Mouse (Mus musculus): ENCODE data around the gene Tmem132d. TPM values are rescaled to one million over a fixed set of nuclear protein-coding genes. Genes with fewer than 3 reads are reported as not detected.

Gene Tmem132d
- polyA plus RNA-seq, 1 experiment from 2014 or later: 0.02 TPM

DNA sequence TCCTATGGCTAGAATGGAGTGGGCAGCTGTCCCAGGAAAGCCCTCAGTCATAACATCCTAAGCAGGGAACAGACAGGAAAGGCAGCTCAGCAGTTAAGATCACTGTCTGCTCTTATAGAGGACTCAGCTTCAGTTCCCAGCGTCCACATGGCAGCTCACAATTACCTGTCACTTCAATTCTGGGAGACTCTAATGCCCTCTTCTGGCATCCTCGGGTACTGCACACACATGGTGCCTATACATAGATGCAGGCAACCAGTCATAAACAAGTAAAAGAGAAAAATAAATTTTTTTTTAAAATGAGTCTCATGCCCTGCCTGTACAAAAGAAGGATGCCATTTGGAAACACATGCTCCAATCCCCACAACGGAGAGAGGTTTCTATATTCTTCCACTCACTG, 28.7 kb downstream of the Tmem132d start:
- Histone ChIP-seq H3K4me1 (no peaks in the 10 kb centered on the region), H3K9ac (no peak overlapping the region), H3K9me3 (replicated peaks) (peaks cover 39% of the 10 kb centered on the region), H3K4me2 (no peak overlapping the region), H3K4me3 (no peak overlapping the region), H3K27me3 (replicated peaks) (no peaks in the 10 kb centered on the region), H3K36me3 (no peaks in the 10 kb centered on the region), H3K27ac (no peak overlapping the region)
- ATAC-seq: no peak
- 65% methylated on average over 3 of the region's 3 CpGs for WGBS (ENCODE audit: insufficient replicate concordance)

DNA sequence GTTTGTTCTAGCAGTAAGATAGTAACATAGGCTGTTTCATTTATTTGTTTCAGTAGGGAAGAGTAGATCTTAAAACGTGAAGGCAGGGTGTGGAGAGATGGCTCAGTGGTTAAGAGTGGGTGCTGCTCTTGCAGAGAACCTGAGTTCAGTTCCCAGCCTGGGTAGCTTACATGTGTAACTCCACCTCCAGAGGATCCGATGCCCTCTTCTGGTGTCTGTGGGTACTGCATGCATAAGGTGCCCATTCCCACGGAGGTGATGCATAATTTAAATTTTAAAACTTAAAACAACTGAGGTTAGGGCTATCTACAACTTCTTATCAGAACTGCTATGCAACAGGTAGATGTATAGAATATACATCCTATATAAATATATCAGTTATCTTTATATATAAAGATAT, 40.5 kb downstream of the Tmem132d start:
- Histone ChIP-seq H3K4me2 (no peak overlapping the region), H3K4me1 (no peaks in the 10 kb centered on the region), H3K9me3 (replicated peaks) (peaks cover 42% of the 10 kb centered on the region), H3K27me3 (replicated peaks) (no peaks in the 10 kb centered on the region), H3K4me3 (no peak overlapping the region), H3K27ac (no peak overlapping the region), H3K9ac (no peak overlapping the region), H3K36me3 (no peaks in the 10 kb centered on the region)
- ATAC-seq: no peak
- WGBS (ENCODE audit: insufficient replicate concordance): 65% methylated on average over 3 of the region's 3 CpGs

DNA sequence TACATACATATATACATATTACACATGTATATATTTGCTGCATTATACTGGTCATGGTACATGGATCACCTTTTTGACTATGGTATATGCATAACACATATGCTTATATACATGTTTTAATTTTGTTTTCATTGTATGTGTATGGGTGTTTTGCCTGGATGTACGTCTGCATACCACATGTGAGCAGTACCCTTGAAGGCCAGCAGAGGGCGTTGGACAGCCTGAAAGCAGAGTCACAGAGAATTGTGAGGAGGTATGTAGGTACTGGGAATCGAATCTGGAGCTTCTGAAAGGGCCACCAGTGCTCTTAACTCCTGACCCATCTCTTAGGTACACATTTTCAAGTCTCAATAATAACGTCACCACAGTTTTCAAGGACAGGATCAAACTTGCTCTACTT, 43.2 kb downstream of the Tmem132d start:
- Histone ChIP-seq H3K4me3 (no peak overlapping the region), H3K4me2 (no peak overlapping the region), H3K27ac (no peak overlapping the region), H3K36me3 (no peaks in the 10 kb centered on the region), H3K9ac (no peak overlapping the region), H3K4me1 (no peaks in the 10 kb centered on the region), H3K9me3 (replicated peaks) (peaks cover 42% of the 10 kb centered on the region; the same call in 1 of the 2 replicates), H3K27me3 (replicated peaks) (no peaks in the 10 kb centered on the region)
- no peak for ATAC-seq
- 43% methylated on average over 4 of the region's 4 CpGs for WGBS (ENCODE audit: insufficient replicate concordance)

GRCm38 (mm10) chr5:128388358-128389141, 44.3 kb downstream of the Tmem132d start:
- ATAC-seq: no peak
- Histone ChIP-seq H3K36me3 (no peaks in the 10 kb centered on the region), H3K4me1 (no peaks in the 10 kb centered on the region), H3K4me2 (no peak overlapping the region), H3K9me3 (replicated peaks) (peaks cover 47% of the 10 kb centered on the region), H3K27me3 (replicated peaks) (no peaks in the 10 kb centered on the region), H3K27ac (no peak overlapping the region), H3K4me3 (no peak overlapping the region), H3K9ac (no peak overlapping the region)
- WGBS (ENCODE audit: insufficient replicate concordance): 62% methylated on average over 7 of the region's 7 CpGs

GRCm38 (mm10) chr5:128369814-128370213, 63.1 kb downstream of the Tmem132d start:
- peaks cover 41% of the 10 kb centered on the region; the same call in 1 of the 2 replicates for H3K9me3 ChIP-seq (replicated peaks)
- no peak overlapping the region for H3K4me3 ChIP-seq
- H3K27ac ChIP-seq: no peak overlapping the region
- H3K4me2 ChIP-seq: no peak overlapping the region
- no peaks in the 10 kb centered on the region for H3K4me1 ChIP-seq
- no peaks in the 10 kb centered on the region for H3K36me3 ChIP-seq
- 70% methylated on average over 3 of the region's 3 CpGs for WGBS (ENCODE audit: insufficient replicate concordance)
- H3K9ac ChIP-seq: no peak overlapping the region
- H3K27me3 ChIP-seq (replicated peaks): no peaks in the 10 kb centered on the region
- ATAC-seq: no peak

DNA sequence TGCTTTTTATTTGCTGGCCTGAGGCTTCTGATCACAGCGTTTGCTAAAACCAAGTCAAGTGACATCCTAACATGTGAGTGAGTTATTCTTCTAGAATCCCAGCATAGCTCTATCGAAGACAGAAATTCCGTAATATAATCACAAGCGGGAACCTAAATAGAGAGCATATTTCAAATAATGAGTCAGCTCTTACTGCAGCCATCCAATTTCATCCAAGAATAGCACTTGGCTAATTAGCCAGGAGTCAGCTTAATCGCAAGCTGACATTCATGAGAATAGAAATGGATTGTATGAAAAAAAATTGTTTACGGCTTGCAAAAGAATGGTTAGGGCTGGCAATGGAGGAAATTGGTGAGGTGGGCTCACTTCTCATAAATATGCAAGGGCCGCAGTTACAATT, 63.8 kb downstream of the Tmem132d start:
- 81% methylated on average over 7 of the region's 7 CpGs for WGBS (ENCODE audit: insufficient replicate concordance)
- H3K9me3 ChIP-seq (replicated peaks): peaks cover 39% of the 10 kb centered on the region; the same call in 1 of the 2 replicates
- H3K4me1 ChIP-seq: no peaks in the 10 kb centered on the region
- no peak overlapping the region for H3K9ac ChIP-seq
- H3K36me3 ChIP-seq: no peaks in the 10 kb centered on the region
- H3K4me3 ChIP-seq: no peak overlapping the region
- no peaks in the 10 kb centered on the region for H3K27me3 ChIP-seq (replicated peaks)
- no peak for ATAC-seq
- H3K27ac ChIP-seq: no peak overlapping the region
- H3K4me2 ChIP-seq: no peak overlapping the region

DNA sequence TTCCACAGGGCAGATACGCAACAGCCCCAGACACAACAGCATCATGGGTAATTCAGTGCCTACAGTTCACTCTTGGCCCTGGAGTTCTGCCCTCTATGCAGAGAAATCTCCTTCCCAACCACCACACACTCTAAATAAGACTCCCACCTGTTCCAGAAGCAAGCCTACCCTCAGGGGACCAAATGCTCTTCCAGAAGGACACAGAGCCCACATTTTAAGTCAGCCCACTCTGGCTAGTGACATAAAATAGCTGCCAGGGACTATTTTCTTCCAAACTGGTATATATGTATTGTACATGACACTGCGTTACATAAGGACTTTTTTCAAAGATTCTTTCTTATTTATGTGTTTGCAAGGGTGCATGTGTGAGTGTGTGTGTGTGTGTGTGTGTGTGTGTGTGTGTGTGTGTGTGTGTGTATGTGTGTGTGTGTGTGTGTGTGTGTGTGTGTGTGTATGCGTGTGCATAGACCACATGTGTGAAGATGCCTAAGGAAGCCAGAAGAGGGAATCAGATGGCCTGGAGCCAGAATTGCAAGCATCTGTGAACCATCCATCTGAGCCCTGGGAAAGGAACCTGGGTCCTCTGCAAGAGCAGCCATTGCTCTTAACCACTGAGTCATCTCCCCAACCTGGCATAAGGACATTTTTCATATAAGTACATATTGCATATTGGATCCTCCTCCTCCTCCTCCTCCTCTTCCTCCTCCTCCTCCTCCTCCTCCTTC, 67.5 kb downstream of the Tmem132d start:
- no peak overlapping the region for H3K27ac ChIP-seq

GRCm38 (mm10) chr5:128360946-128361675, 71.8 kb downstream of the Tmem132d start:
- H3K27me3 ChIP-seq (replicated peaks): no peaks in the 10 kb centered on the region
- no peak overlapping the region for H3K4me3 ChIP-seq
- ATAC-seq: no peak
- H3K9ac ChIP-seq: no peak overlapping the region
- no peaks in the 10 kb centered on the region for H3K36me3 ChIP-seq
- H3K9me3 ChIP-seq (replicated peaks): peaks cover 19% of the 10 kb centered on the region
- no peak overlapping the region for H3K4me2 ChIP-seq
- WGBS (ENCODE audit: insufficient replicate concordance): 66% methylated on average over 23 of the region's 23 CpGs
- no peaks in the 10 kb centered on the region for H3K4me1 ChIP-seq
- no peak overlapping the region for H3K27ac ChIP-seq

More for the DNA sequence above, 67.5 kb downstream of the Tmem132d start:
- H3K9me3 ChIP-seq (replicated peaks): peaks cover 26% of the 10 kb centered on the region
- no peak for ATAC-seq
- H3K9ac ChIP-seq: no peak overlapping the region
- no peaks in the 10 kb centered on the region for H3K4me1 ChIP-seq
- no peak overlapping the region for H3K4me2 ChIP-seq
- H3K4me3 ChIP-seq: no peak overlapping the region
- no peaks in the 10 kb centered on the region for H3K36me3 ChIP-seq
- H3K27me3 ChIP-seq (replicated peaks): no peaks in the 10 kb centered on the region
- WGBS (ENCODE audit: insufficient replicate concordance): 69% methylated on average over 3 of the region's 3 CpGs

DNA sequence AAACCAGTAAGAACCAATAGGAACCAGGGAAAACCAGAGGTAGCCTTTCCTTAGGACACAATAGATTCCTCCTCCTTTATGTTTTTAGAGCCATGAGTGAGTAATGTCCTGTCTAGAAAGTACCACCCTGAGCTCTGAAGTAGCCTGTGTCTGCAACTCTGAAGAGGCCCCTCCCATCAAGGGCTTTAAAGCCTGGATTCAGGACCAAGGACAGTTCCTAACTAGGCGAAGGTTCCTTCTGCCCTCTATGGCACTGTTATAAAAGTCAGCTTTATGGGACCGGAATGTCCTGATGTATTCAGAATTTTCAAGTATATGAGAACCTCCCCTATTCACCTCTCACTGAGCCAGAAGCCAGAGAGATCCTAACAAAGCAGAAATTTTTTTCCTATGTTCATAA, 84.0 kb downstream of the Tmem132d start:
- H3K9me3 ChIP-seq (replicated peaks): peaks cover 20% of the 10 kb centered on the region
- H3K36me3 ChIP-seq: no peaks in the 10 kb centered on the region
- no peaks in the 10 kb centered on the region for H3K4me1 ChIP-seq
- H3K9ac ChIP-seq: no peak overlapping the region
- H3K4me2 ChIP-seq: no peak overlapping the region
- 27% methylated on average over 2 of the region's 2 CpGs for WGBS (ENCODE audit: insufficient replicate concordance)
- no peak for ATAC-seq
- no peak overlapping the region for H3K27ac ChIP-seq
- H3K4me3 ChIP-seq: no peak overlapping the region
- no peaks in the 10 kb centered on the region for H3K27me3 ChIP-seq (replicated peaks)

- H3K9ac ChIP-seq: no peak overlapping the region
- no peak overlapping the region for H3K4me3 ChIP-seq
- peaks cover 30% of the 10 kb centered on the region for H3K9me3 ChIP-seq (replicated peaks)
- ATAC-seq: no peak
- 67% methylated on average over 7 of the region's 7 CpGs for WGBS (ENCODE audit: insufficient replicate concordance)
- H3K36me3 ChIP-seq: no peaks in the 10 kb centered on the region
- H3K27ac ChIP-seq: no peak overlapping the region
- no peaks in the 10 kb centered on the region for H3K27me3 ChIP-seq (replicated peaks)
- H3K4me1 ChIP-seq: no peaks in the 10 kb centered on the region
- H3K4me2 ChIP-seq: no peak overlapping the region
Observed at GRCm38 (mm10) chr5:128336841-128337240, 96.0 kb downstream of the Tmem132d start.

DNA sequence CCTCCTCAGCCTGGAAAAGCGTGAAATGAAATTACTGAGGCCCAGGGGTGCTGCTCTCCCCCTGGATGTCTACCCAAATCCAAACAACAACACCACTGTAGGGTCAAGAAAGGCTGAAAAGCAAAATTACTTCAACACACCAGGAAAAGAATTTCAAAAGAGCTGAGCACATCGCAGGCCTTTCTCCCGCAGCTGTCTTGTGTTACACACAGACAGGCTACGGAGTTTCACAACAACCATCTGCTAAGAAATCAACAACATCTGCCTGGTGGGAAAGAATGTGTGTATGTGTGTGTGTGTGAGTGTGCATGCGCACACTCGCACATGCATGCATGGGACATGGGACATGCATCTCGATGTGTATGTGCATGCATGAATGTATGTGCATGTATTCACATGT, 100.1 kb downstream of the Tmem132d start:
- Histone ChIP-seq H3K36me3 (no peaks in the 10 kb centered on the region), H3K27ac (no peak overlapping the region), H3K9ac (no peak overlapping the region), H3K4me1 (no peaks in the 10 kb centered on the region), H3K9me3 (replicated peaks) (peaks cover 32% of the 10 kb centered on the region), H3K4me2 (no peak overlapping the region), H3K27me3 (replicated peaks) (no peaks in the 10 kb centered on the region), H3K4me3 (no peak overlapping the region)
- 73% methylated on average over 7 of the region's 7 CpGs for WGBS (ENCODE audit: insufficient replicate concordance)
- ATAC-seq: no peak

DNA sequence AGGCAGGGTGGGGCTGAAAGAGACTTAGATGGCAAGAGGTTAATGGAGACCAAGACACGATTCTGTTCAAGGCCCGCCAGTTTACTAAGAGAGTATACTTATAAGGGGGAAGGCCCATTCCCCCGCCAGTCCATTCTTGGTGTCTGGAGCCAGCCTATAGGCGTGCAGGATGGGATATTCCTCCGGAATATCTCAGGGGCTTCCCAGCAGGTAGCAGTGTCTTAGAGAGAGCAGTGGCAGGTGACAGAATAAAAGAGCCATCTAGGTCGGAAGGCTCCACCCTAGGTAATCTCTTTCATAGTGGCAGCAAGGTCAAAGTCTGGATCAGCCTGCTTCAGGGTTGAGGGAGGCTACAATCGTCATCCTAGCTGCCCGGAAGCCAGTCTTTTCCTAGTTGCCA, 102.5 kb downstream of the Tmem132d start:
- ATAC-seq: no peak
- H3K9me3 ChIP-seq (replicated peaks): peaks cover 23% of the 10 kb centered on the region
- no peak overlapping the region for H3K4me3 ChIP-seq
- no peak overlapping the region for H3K9ac ChIP-seq
- H3K36me3 ChIP-seq: no peaks in the 10 kb centered on the region
- H3K4me1 ChIP-seq: no peaks in the 10 kb centered on the region
- H3K27ac ChIP-seq: no peak overlapping the region
- WGBS (ENCODE audit: insufficient replicate concordance): 64% methylated on average over 8 of the region's 8 CpGs
- H3K4me2 ChIP-seq: no peak overlapping the region
- H3K27me3 ChIP-seq (replicated peaks): no peaks in the 10 kb centered on the region

All from liver, embryonic 12.5 days (tissue).